Mouse (Mus musculus) gastrocnemius, adult 8-10 months (tissue): ENCODE results near the gene Galt. TPM values are rescaled to one million over a fixed set of nuclear protein-coding genes. Genes with fewer than 3 reads are reported as not detected.
"Not testable (repeated sequence)": the region's sequence is repeated elsewhere in the genome, so short reads cannot be mapped to it uniquely, and the experiment has no call there.

Experiments used
- DNase-seq, 2 experiments: peaks; one replicate each; pipeline ENCODE4 v3.0.0; 2022; ENCODE audit warnings: low spot score in 2 of 2
- total RNA-seq, 4 experiments: library from RNA; stranded (reverse); gene quantifications; 2 replicates each; pipeline ENCODE4 v1.2.4; 2022

Galt gene
- total RNA-seq, 4 experiments from 2014 or later, result 26.3 to 29.3 (median 27.4) TPM

GRCm38 (mm10) chr4:41774506-41774905 is 19.5 kb downstream of the Galt start:
- not testable (repeated sequence) for DNase-seq

- DNase-seq, result not testable (repeated sequence)
Measured at GRCm38 (mm10) chr4:41775840-41776239, 20.8 kb downstream of the Galt start.

- peak in 1 of 2 experiments; percentile 58 for DNase-seq
Measured at GRCm38 (mm10) chr4:41781271-41781670, 26.2 kb downstream of the Galt start.

- not testable (repeated sequence) for DNase-seq
Measured at GRCm38 (mm10) chr4:41781748-41782485, 26.9 kb downstream of the Galt start.

GRCm38 (mm10) chr4:41782711-41783110 is 27.7 kb downstream of the Galt start:
- DNase-seq, result not testable (repeated sequence)

GRCm38 (mm10) chr4:41783197-41783596 is 28.2 kb downstream of the Galt start:
- DNase-seq, result not testable (repeated sequence)

Other genes starting within 250 kb of the Galt start
- not detected for gene 1110017D15Rik, start 237.9 kb upstream of the Galt start, total RNA-seq
- gene Fam219a, start 185.7 kb upstream of the Galt start, total RNA-seq, result 10 to 100 TPM; 19.1 to 29.8 (median 24.0) TPM
- gene Dnaic1, start 185.5 kb upstream of the Galt start, total RNA-seq, result 1 to 10 TPM in 1 of 4 experiments, under 1 TPM in 2, not detected in 1; 0.88 to 1.1 (median 0.94) TPM
- gene Enho, start 114.9 kb upstream of the Galt start, total RNA-seq, result 10 to 100 TPM in 3 of 4 experiments, 1 to 10 TPM in 1; 8.4 to 13.1 (median 10.3) TPM
- gene Cntfr, start 58.1 kb upstream of the Galt start, total RNA-seq, result 10 to 100 TPM; 17.8 to 25.6 (median 22.5) TPM
- 10 to 100 TPM; 41.4 to 51.9 (median 49.4) TPM for gene Il11ra1, start 55.2 kb upstream of the Galt start, total RNA-seq
- 10 to 100 TPM; 57.2 to 67.4 (median 59.9) TPM for gene Rpp25l, start 41.7 kb upstream of the Galt start, total RNA-seq
- gene Dctn3, start 32.1 kb upstream of the Galt start, total RNA-seq, result 10 to 100 TPM; 39.1 to 50.9 (median 40.7) TPM
- not detected for gene Arid3c, start 24.1 kb upstream of the Galt start, total RNA-seq
- gene Sigmar1, start 929 bp downstream of the Galt start, total RNA-seq, result 1 to 10 TPM; 5.9 to 8.9 (median 6.7) TPM
- gene Ccl27a, start 19.0 kb downstream of the Galt start, total RNA-seq, result 10 to 100 TPM; 15.0 to 21.0 (median 18.9) TPM
- not detected for gene Gm21541, start 148.4 kb downstream of the Galt start, total RNA-seq
- gene Gm20878, start 186.3 kb downstream of the Galt start, total RNA-seq, result under 1 TPM in 1 of 4 experiments, not detected in 3; 0.52 TPM
- gene Fam205a4, start 210.8 kb downstream of the Galt start, total RNA-seq, result under 1 TPM in 1 of 4 experiments, not detected in 3; 0.08 TPM